Mouse (Mus musculus) forebrain, embryonic 10.5 days (tissue): ENCODE measurements around the gene Aplnr. TPM values are rescaled to one million over a fixed set of nuclear protein-coding genes. Genes with fewer than 3 reads are reported as not detected.

ENCODE experiments used
- DNase-seq: peaks from one replicate; pipeline ENCODE4 v3.0.0-alpha.2; 2017; ENCODE audit warnings: low spot score; ENCODE audit errors: extremely low spot score
- H3K27ac ChIP-seq: fragments of 300-500 bp; sonication (generic); 2 replicates; pipeline ENCODE4 v1.5.1; 2016; ENCODE audit warnings: mild to moderate bottlenecking
- H3K27me3 ChIP-seq: fragments of 300-500 bp; sonication (generic); 2 replicates; pipeline ENCODE4 v1.6.1; 2016; ENCODE audit warnings: mild to moderate bottlenecking; ENCODE audit not compliant: poor library complexity, severe bottlenecking
- H3K36me3 ChIP-seq: fragments of 300-500 bp; sonication (generic); replicated peaks from 2 replicates; pipeline ENCODE4 v1.6.1; 2016; ENCODE audit warnings: mild to moderate bottlenecking, moderate library complexity
- H3K4me1 ChIP-seq: fragments of 300-500 bp; sonication (generic); 2 replicates; pipeline ENCODE4 v1.6.1; 2016
- H3K4me3 ChIP-seq: fragments of 300-500 bp; sonication (generic); 2 replicates; pipeline ENCODE4 v1.5.1; 2016; ENCODE audit warnings: mild to moderate bottlenecking, moderate library complexity
- H3K9me3 ChIP-seq: fragments of 300-500 bp; sonication (generic); 2 replicates; pipeline ENCODE4 v1.6.1; 2016; ENCODE audit warnings: mild to moderate bottlenecking, moderate library complexity
- WGBS: fragments of 180-500 bp; shearing (Covaris S2); methylation state at CpG from one replicate; pipeline ENCODE4 v1.1.7; 2016; 5-methylcytosine and 5-hydroxymethylcytosine counted together
- polyA plus RNA-seq: library from polyadenylated mRNA; unstranded; fragments of >200 nt; fragmentation: Nextera tagmentation; extraction: Ambion mirVana; gene quantifications from 2 replicates; pipeline ENCODE4 v1.2.1, GENCODE M21; 2016

The Aplnr gene
- polyA plus RNA-seq, result 37.6 and 38.8 TPM in 2 replicates

DNA sequence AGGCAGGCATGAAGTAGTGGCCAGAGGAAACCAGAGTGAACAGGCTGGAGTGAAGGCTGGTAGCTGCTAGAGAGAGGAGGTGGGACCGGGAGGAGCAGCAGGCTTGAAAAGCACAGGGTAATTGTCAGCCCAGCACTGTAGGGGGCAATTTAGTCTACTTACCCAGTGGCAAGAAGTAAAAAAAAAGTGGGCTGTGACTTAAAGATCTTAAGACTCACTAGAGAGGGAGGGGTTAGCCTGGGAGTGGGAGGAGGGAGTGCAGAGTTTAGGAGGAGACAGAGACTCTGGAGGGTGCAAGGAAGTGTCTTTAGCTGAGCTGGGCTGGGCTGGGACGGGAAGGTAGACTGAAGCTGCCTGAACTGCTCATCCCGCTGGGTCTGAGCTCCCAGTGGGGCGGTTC, at the start of gene Aplnr:
Gene Aplnr, plus strand, starts transcription at position 137 of the 400 bp plus-strand sequence.
- DNase-seq, result no peak
- Histone ChIP-seq H3K27ac (peak within 1 kb of the TSS; percentile 21; the same call in 1 of the 2 replicates), H3K4me3 (peak within 1 kb of the TSS; percentile 30), H3K4me1 (peaks cover 19% of the 10 kb centered on the region), H3K27me3 (peaks cover 18% of the 10 kb centered on the region; the same call in 1 of the 2 replicates), H3K36me3 (no peaks in the 10 kb centered on the region), H3K9me3 (no peaks in the 10 kb centered on the region)
- 7% methylated on average over 4 of the region's 4 CpGs for WGBS

DNA sequence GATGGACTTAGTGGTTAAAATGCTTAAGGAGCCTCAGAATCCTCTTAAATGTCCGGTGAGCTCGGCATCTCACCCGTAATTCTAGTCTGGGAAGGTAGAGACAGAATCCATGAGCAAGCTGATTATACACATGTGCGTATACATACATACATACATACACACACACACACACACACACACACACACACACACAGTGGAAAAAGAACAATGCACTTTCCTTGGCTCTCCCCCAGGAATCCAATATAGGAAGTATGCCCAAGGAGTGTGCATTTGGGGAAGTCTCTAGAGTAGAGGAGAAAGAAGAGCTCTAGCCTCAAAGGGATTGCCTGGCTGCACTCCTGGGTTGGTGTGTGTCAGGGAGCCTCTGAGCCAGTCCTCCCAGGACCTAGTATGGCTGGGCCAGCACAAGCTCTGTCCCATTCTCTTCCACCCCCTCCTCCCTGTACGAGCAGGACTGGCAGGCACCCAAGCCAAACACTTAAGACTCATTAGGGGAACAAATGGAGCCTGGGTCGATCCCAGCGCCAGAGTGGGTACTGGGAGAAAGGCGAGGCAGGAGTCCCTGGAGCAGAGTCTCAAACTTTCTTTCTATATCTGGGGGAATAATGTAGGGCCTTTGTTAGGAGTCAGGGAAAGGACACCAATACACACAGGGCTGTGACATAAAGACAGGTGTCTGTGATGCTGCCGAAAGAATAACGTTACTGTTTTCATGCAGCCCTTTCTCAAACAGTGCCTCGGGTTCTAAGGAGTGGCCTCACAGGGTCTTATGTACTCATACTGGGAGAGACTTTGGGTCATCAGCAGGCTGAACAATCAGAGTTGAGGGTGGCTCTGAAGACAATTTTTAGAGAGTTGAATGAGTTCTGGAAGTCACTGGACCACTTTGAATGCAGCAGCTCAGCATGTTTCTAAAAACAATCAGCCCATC, 47.0 kb upstream of the Aplnr start:
- no peak for DNase-seq
- Histone ChIP-seq H3K36me3 (no peaks in the 10 kb centered on the region), H3K27ac (no peak overlapping the region), H3K9me3 (no peaks in the 10 kb centered on the region), H3K4me1 (peaks cover 10% of the 10 kb centered on the region), H3K27me3 (no peaks in the 10 kb centered on the region), H3K4me3 (no peak overlapping the region)
- 57% methylated on average over 11 of the region's 11 CpGs for WGBS

- Histone ChIP-seq H3K27ac (no peak overlapping the region), H3K36me3 (no peaks in the 10 kb centered on the region), H3K4me3 (no peak overlapping the region), H3K27me3 (no peaks in the 10 kb centered on the region), H3K9me3 (no peaks in the 10 kb centered on the region), H3K4me1 (peaks cover 20% of the 10 kb centered on the region)
- WGBS, result 94% methylated on average over 4 of the region's 4 CpGs
- no peak for DNase-seq
Measured at GRCm38 (mm10) chr2:85091325-85091724, 44.7 kb upstream of the Aplnr start.

DNA sequence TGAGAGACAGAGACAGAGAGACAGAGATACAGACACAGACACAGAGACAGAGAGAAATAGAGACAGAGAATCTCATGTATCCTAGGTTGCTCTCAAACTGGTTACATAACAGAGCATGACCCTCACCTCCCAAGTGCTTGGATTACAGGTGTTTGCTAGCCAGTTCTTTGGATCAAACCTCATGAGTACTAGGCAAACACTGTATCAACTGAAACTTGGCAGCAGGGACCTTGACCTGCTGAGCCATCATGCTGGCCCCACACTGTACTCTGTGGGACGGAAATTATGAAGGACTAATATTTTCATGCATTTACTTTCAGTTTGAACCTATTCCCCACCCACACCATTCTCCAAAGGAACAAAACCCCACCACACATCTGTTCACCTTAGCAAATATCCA, 42.6 kb upstream of the Aplnr start:
- no peak overlapping the region for H3K4me3 ChIP-seq
- no peak for DNase-seq
- no peaks in the 10 kb centered on the region for H3K36me3 ChIP-seq
- no peak overlapping the region for H3K27ac ChIP-seq
- WGBS, result 93% methylated on average over 1 of the region's 1 CpGs
- no peaks in the 10 kb centered on the region for H3K9me3 ChIP-seq
- peaks cover 20% of the 10 kb centered on the region for H3K4me1 ChIP-seq
- H3K27me3 ChIP-seq, result no peaks in the 10 kb centered on the region

DNA sequence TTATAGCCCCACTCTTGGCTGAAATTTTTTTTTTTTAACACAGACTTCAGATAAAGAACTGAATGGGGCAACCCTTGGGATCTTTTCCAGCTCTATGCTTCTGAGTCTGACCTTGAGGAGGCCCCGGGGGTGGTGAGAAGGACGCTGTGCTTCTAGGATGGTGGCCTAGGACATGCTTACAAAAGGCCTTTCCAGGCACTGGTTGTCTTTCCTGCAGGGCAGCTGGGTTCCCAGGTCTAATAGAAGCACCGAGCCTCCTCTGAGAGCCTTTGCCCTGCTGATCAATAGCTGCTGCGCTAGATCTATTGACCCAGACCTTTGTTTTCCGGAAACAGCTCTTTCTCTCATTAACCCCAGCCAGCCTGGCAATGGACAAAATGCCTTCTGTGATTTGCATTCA, 40.1 kb upstream of the Aplnr start:
- no peaks in the 10 kb centered on the region for H3K27me3 ChIP-seq
- H3K4me3 ChIP-seq, result no peak overlapping the region
- DNase-seq, result no peak
- no peaks in the 10 kb centered on the region for H3K9me3 ChIP-seq
- H3K36me3 ChIP-seq, result no peaks in the 10 kb centered on the region
- H3K4me1 ChIP-seq, result peaks cover 10% of the 10 kb centered on the region
- H3K27ac ChIP-seq, result peak overlapping the region; percentile 49; the same call in 1 of the 2 replicates
- 32% methylated on average over 5 of the region's 5 CpGs for whole genome bisulfite sequencing

GRCm38 (mm10) chr2:85098014-85098413, 38.0 kb upstream of the Aplnr start:
- H3K4me3 ChIP-seq, result no peak overlapping the region
- no peak for DNase-seq
- H3K9me3 ChIP-seq, result no peaks in the 10 kb centered on the region
- H3K4me1 ChIP-seq, result peaks cover 10% of the 10 kb centered on the region
- H3K27ac ChIP-seq, result no peak overlapping the region
- 88% methylated on average over 2 of the region's 2 CpGs for WGBS
- H3K27me3 ChIP-seq, result no peaks in the 10 kb centered on the region
- no peaks in the 10 kb centered on the region for H3K36me3 ChIP-seq

- Histone ChIP-seq H3K27ac (no peak overlapping the region), H3K27me3 (no peaks in the 10 kb centered on the region), H3K9me3 (no peaks in the 10 kb centered on the region), H3K4me3 (no peak overlapping the region), H3K36me3 (no peaks in the 10 kb centered on the region), H3K4me1 (peaks cover 10% of the 10 kb centered on the region)
- no peak for DNase-seq
- WGBS, result 84% methylated on average over 7 of the region's 7 CpGs
Measured at GRCm38 (mm10) chr2:85098824-85099511, 37.1 kb upstream of the Aplnr start.

DNA sequence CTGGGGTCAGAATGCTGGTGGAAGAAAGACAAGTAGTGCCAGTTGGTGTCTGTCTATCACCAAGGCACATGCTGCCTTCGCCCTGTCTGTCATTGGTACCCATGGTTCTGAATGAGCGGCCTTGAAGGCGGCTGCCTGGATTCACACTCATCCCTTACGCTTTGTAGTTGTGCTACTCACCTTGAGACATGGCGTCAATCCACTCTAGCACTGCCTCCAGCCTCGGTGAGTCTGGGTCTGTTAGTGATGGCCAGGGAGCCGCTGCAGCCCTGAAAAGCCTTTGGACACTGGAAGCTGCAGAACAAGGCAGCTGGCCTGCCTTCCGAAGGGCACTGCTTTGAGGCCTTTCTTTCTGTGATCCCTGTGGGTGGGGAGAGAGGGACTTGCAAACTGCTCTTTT, 32.8 kb upstream of the Aplnr start:
- Histone ChIP-seq H3K4me1 (peaks cover 9% of the 10 kb centered on the region; the same call in 1 of the 2 replicates), H3K36me3 (no peaks in the 10 kb centered on the region), H3K9me3 (no peaks in the 10 kb centered on the region), H3K4me3 (no peak overlapping the region), H3K27me3 (no peaks in the 10 kb centered on the region), H3K27ac (no peak overlapping the region)
- WGBS, result 80% methylated on average over 8 of the region's 8 CpGs
- DNase-seq, result no peak

DNA sequence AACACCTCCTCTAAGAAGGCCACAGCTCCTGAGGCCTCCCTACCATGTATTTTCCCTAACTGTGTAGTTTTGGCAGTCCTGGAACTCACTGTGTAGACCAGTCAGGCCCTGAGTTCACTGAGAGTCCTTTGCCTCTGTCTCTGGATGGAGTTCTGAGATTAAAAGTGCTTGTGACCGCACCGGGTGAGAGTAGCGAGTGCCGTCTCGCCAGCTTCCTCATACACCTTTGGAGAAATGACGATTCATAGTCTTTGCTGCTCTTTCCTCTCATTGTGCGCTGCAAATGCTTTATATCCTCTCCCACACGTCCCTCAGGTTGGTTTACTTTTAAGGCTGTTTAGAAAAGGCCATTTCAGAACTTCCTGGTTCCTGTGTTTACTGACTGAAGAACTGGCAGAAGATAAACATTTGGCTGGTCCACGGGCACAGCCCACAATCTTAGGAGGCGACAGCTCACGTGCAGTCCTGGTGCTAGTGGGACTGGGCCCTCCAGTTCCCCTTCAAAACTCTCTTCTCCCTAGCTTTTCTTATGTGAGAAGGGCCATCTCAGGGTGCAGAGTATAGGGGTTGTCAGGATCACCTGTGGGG, 30.5 kb upstream of the Aplnr start:
- WGBS, result 86% methylated on average over 11 of the region's 11 CpGs

DNA sequence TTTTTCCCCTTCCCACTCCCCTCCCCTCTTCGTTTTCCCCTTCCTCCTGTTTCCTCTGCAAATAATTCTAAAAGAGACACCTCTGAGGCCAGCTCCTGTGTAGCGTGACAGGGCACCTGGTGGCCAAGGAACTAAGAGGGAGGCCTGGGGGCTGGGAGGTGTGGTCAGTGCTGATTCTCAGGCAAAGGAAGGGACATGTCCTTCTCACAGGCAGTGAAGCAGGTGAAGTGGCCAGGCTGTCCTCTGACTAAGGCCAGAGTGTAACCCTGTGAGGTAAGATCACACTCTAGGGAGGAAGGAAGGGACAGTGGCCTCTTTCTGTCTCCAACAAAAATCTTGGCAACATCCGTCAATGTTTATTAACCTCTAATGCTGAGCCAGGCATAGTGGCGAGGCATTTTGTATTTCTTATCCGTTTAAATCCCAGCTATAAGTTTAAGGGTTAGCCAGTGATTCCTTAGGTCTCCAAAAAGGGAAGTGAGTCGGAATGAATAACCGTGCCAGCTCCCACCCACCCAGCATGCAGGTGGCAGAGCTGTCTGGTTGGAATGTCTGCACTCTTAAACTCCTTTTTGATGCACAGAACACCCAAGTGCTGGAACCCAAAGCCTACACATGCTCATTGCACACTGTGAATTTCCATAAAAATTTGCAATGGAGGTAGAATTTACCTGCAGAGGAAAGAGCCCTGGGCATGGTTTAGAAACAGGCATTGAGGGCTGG, 29.8 kb upstream of the Aplnr start:
- Histone ChIP-seq H3K9me3 (no peaks in the 10 kb centered on the region), H3K27me3 (no peaks in the 10 kb centered on the region), H3K27ac (no peak overlapping the region), H3K4me1 (peaks cover 9% of the 10 kb centered on the region; the same call in 1 of the 2 replicates), H3K4me3 (no peak overlapping the region), H3K36me3 (no peaks in the 10 kb centered on the region)
- DNase-seq, result no peak
- WGBS, result 84% methylated on average over 7 of the region's 7 CpGs

More for the DNA sequence above, 30.5 kb upstream of the Aplnr start:
- H3K27me3 ChIP-seq, result no peaks in the 10 kb centered on the region
- H3K4me1 ChIP-seq, result peaks cover 9% of the 10 kb centered on the region; the same call in 1 of the 2 replicates
- H3K27ac ChIP-seq, result no peak overlapping the region
- no peaks in the 10 kb centered on the region for H3K36me3 ChIP-seq
- no peak overlapping the region for H3K4me3 ChIP-seq
- no peaks in the 10 kb centered on the region for H3K9me3 ChIP-seq
- no peak for DNase-seq

GRCm38 (mm10) chr2:85106941-85107340, 29.1 kb upstream of the Aplnr start:
- H3K36me3 ChIP-seq, result no peaks in the 10 kb centered on the region
- no peak overlapping the region for H3K4me3 ChIP-seq
- no peaks in the 10 kb centered on the region for H3K9me3 ChIP-seq
- H3K4me1 ChIP-seq, result peaks cover 9% of the 10 kb centered on the region; the same call in 1 of the 2 replicates
- DNase-seq, result no peak
- no peak overlapping the region for H3K27ac ChIP-seq
- H3K27me3 ChIP-seq, result no peaks in the 10 kb centered on the region
- WGBS, result 75% methylated on average over 4 of the region's 4 CpGs

DNA sequence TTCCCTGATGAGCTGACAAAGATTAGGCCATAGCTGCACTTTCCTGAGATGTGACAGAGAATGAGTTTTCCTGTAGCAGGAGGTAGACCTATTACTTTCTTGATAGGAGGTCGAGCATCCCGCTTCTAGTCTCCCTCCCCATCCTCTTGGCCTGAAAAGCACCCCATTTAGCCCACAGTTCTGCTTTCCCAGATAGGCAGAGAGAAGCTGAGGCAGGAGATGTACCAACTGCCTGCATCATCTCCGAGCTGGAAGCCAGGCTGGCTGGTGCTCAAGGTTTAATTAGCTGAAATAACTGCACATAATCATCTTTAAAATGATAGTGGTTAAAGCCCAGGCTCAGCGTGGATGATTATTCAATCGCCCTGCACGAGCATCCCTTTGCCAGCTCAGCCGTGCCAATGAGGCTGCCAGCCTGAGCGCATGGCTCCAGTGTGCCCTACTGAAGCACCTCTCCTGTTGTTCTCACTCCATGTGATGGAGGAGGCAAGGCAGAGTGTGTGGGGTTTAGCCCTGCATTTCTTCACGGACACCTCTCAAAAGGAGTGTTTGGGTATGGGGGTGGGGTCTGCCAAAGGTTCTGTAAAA, 25.6 kb upstream of the Aplnr start:
- DNase-seq, result no peak
- Histone ChIP-seq H3K4me3 (no peak overlapping the region), H3K4me1 (peaks cover 9% of the 10 kb centered on the region; the same call in 1 of the 2 replicates), H3K9me3 (no peaks in the 10 kb centered on the region), H3K36me3 (no peaks in the 10 kb centered on the region), H3K27ac (no peak overlapping the region), H3K27me3 (no peaks in the 10 kb centered on the region)
- WGBS, result 84% methylated on average over 9 of the region's 9 CpGs
